Mouse (Mus musculus) embryo, embryonic 11 days (tissue): ENCODE measurements around the gene Itgal.
A peak's percentile ranks its signal among the peaks of the same experiment; 100 is the strongest.
"Not testable (repeated sequence)": the region's sequence is repeated elsewhere in the genome, so short reads cannot be mapped to it uniquely, and the experiment has no call there.

Source experiments
- DNase-seq: peaks from one replicate; pipeline ENCODE4 v3.0.0-alpha.2; 2015

Gene Itgal

GRCm38 (mm10) chr7:127343351-127344019 lies 47.4 kb downstream of the Itgal start:
- no peak for DNase-seq

GRCm38 (mm10) chr7:127344371-127344770 lies 48.3 kb downstream of the Itgal start:
- no peak for DNase-seq

GRCm38 (mm10) chr7:127345092-127345491 lies 49.0 kb downstream of the Itgal start:
- no peak for DNase-seq

- peak; percentile 97 for DNase-seq
Observed at GRCm38 (mm10) chr7:127345512-127346325, 49.7 kb downstream of the Itgal start, which contains the start of gene Zfp768. TSS of gene Zfp768 (minus strand) at chr7:127345589.

GRCm38 (mm10) chr7:127346676-127347075 lies 50.6 kb downstream of the Itgal start:
- peak; percentile 26 for DNase-seq

- DNase-seq: no peak
Observed at GRCm38 (mm10) chr7:127351230-127352004, 55.4 kb downstream of the Itgal start.

GRCm38 (mm10) chr7:127355796-127356195 lies 59.7 kb downstream of the Itgal start:
- no peak for DNase-seq

GRCm38 (mm10) chr7:127357871-127358270 lies 61.8 kb downstream of the Itgal start:
- DNase-seq: no peak

- no peak for DNase-seq
Observed at GRCm38 (mm10) chr7:127358472-127358871, 62.4 kb downstream of the Itgal start.

GRCm38 (mm10) chr7:127360265-127360664 lies 64.2 kb downstream of the Itgal start:
- DNase-seq: no peak

GRCm38 (mm10) chr7:127361449-127361848 lies 65.4 kb downstream of the Itgal start:
- no peak for DNase-seq

- DNase-seq: peak; percentile 75
Observed at GRCm38 (mm10) chr7:127362418-127362817, 66.4 kb downstream of the Itgal start.

- DNase-seq: peak; percentile 56
Observed at GRCm38 (mm10) chr7:127363475-127363921, 67.4 kb downstream of the Itgal start.

- no peak for DNase-seq
Observed at GRCm38 (mm10) chr7:127364166-127364565, 68.1 kb downstream of the Itgal start.

- DNase-seq: no peak
Observed at GRCm38 (mm10) chr7:127366249-127366648, 70.2 kb downstream of the Itgal start.

- DNase-seq: no peak
Observed at GRCm38 (mm10) chr7:127371213-127371612, 75.2 kb downstream of the Itgal start.

GRCm38 (mm10) chr7:127371870-127372269 lies 75.8 kb downstream of the Itgal start:
- DNase-seq: not testable (repeated sequence)

- DNase-seq: peak; percentile 95
Observed at GRCm38 (mm10) chr7:127375271-127376245, 79.5 kb downstream of the Itgal start, which contains the start of gene Zfp747. TSS of gene Zfp747 (minus strand) at chr7:127376050.

- no peak for DNase-seq
Observed at GRCm38 (mm10) chr7:127378310-127378921, 82.4 kb downstream of the Itgal start.
